Mouse (Mus musculus) lung, postnatal 10 days (tissue): ENCODE measurements at regions not wholly inside any gene's neighbourhood (a gene's known extent, or its start where the extent isn't known, plus 50 kb on each side); places are given as distances from the start of the nearest gene placed in this dataset.
A peak's percentile ranks its signal among the peaks of the same experiment; 100 is the strongest.

Source experiments
- DNase-seq: peaks from one replicate; pipeline ENCODE4 v3.0.0; 2021

GRCm38 (mm10) chr1:21132340-21132739 is 53.3 kb upstream of the Tram2 start:
- DNase-seq: no peak

GRCm38 (mm10) chr1:21146961-21147360 is 67.9 kb upstream of the Tram2 start:
- DNase-seq: no peak

GRCm38 (mm10) chr1:21161742-21162141 is 56.6 kb upstream of the Tmem14a start:
- DNase-seq: peak; percentile 86

GRCm38 (mm10) chr1:21166287-21166733 is 52.1 kb upstream of the Tmem14a start:
- peak; percentile 91 for DNase-seq

GRCm38 (mm10) chr1:21166762-21167161 is 51.6 kb upstream of the Tmem14a start:
- no peak for DNase-seq
